Mouse (Mus musculus): ENCODE measurements at regions not wholly inside any gene's neighbourhood (a gene's known extent, or its start where the extent isn't known, plus 50 kb on each side); places are given as distances from the start of the nearest gene placed in this dataset.
"Not testable (repeated sequence)": the region's sequence is repeated elsewhere in the genome, so short reads cannot be mapped to it uniquely, and the experiment has no call there.

DNA sequence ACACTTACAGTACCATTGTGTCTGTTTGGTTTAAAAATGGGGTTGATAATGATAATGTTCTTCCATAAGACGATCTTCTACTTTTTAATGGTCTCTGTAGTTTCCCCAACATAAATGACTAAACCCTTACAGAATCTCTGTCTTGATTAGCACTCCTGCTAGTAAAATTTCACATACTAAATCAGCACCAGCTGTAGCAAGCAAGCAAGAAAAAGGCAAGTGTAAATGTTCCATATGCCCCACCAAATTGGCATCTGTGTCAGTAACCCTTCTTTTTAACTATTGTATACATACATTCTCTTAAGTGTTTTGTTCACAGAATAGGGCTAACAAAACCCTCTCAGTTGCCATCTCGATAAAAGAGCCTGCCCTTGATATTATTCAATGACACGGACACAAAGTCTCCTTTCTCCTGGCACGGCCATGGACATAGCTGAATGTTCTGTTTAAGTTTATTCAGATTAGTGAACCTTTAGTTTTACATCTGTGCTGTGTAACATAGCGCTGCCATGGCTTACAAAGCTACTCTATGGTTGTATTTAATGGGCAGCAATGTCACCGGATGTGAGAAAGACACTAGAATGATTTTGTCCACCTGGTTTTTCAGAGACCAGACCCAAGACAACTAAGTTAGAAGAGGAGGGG lies 414.3 kb downstream of the Gtdc1 start:
- Histone ChIP-seq H3K36me3 (no peaks in the 10 kb centered on the region), H3K4me2 (no peak overlapping the region), H3K9me3 (replicated peaks) (no peaks in the 10 kb centered on the region), H3K4me3 (replicated peaks) (no peak overlapping the region), H3K27ac (replicated peaks) (no peak overlapping the region), H3K9ac (replicated peaks) (no peak overlapping the region), H3K27me3 (replicated peaks) (no peaks in the 10 kb centered on the region), H3K4me1 (no peaks in the 10 kb centered on the region)
- 44% methylated on average over 6 of the region's 6 CpGs for WGBS
- ATAC-seq (ENCODE audit: low FRiP score) = no peak

DNA sequence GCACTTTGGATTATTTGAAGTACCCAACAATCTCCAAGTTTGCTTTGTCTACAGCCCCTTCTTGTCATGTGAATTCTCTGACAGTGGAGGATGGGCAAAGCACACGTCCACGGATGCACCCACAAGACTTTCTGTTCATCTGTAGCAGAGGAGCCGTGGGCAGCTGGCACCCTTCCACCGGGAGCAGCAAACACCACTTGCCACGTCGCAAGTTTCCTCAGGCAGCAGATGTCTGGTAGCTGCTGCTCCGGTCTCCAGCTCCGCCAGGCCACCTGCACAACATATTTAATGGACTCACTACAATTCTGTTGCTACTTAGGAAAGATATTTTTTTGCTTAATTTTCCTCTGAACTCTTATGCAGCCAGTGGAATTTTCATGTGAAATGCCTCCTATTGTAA lies 415.1 kb downstream of the Gtdc1 start:
- H3K4me1 ChIP-seq = no peaks in the 10 kb centered on the region
- no peak overlapping the region for H3K9ac ChIP-seq (replicated peaks)
- no peak overlapping the region for H3K4me2 ChIP-seq
- no peak for ATAC-seq (ENCODE audit: low FRiP score)
- H3K27ac ChIP-seq (replicated peaks) = no peak overlapping the region
- no peaks in the 10 kb centered on the region for H3K36me3 ChIP-seq
- 30% methylated on average over 8 of the region's 8 CpGs for WGBS
- no peaks in the 10 kb centered on the region for H3K27me3 ChIP-seq (replicated peaks)
- no peak overlapping the region for H3K4me3 ChIP-seq (replicated peaks)
- H3K9me3 ChIP-seq (replicated peaks) = no peaks in the 10 kb centered on the region

DNA sequence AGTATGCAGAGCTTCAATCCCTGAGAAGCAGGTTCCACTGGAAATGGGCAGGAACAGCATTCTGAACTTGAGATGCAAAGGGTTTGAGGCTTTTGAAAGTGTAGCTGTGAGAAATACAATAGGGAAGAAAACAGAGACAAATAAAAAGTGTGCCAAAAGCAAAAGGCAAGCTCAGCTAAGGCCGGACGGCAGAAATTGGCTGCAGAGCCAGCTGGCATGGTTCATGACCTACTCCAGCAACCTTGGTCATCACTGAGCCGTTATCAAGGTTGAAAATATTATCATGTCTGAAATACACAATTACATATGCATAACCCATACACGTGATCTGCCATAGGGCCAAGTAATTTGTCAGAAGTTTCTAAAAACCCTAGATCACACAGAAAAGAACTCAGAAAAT lies 418.4 kb downstream of the Gtdc1 start:
- no peaks in the 10 kb centered on the region for H3K4me1 ChIP-seq
- WGBS = 86% methylated on average over 4 of the region's 4 CpGs
- ATAC-seq (ENCODE audit: low FRiP score) = no peak
- H3K4me3 ChIP-seq (replicated peaks) = no peak overlapping the region
- no peak overlapping the region for H3K9ac ChIP-seq (replicated peaks)
- H3K4me2 ChIP-seq = no peak overlapping the region
- no peak overlapping the region for H3K27ac ChIP-seq (replicated peaks)
- H3K27me3 ChIP-seq (replicated peaks) = no peaks in the 10 kb centered on the region
- H3K9me3 ChIP-seq (replicated peaks) = no peaks in the 10 kb centered on the region; the same call in 1 of the 2 replicates
- H3K36me3 ChIP-seq = no peaks in the 10 kb centered on the region

DNA sequence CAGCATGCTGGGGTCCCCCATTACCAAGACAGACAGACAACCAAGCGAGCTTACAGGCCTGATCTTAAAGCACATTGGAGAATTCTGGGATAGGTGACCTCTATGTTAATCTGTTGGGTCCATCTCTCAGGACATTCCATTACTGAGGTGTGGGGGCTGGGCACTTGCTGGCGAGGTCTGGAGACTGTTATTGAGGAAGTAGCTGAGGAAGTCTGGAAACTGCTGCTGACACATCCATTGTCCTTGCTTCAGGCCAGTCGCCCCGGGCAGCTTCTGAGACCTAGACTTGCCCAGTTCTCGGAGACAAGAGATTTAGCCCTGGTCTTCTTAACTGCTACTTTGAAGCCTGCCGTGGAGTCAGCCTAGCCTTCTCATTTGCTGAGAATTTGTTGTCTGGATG lies 423.2 kb downstream of the Gtdc1 start:
- WGBS = 44% methylated on average over 6 of the region's 6 CpGs
- no peak overlapping the region for H3K4me3 ChIP-seq (replicated peaks)
- H3K4me1 ChIP-seq = no peaks in the 10 kb centered on the region
- H3K36me3 ChIP-seq = no peaks in the 10 kb centered on the region
- no peak overlapping the region for H3K9ac ChIP-seq (replicated peaks)
- no peak overlapping the region for H3K27ac ChIP-seq (replicated peaks)
- H3K4me2 ChIP-seq = no peak overlapping the region
- H3K9me3 ChIP-seq (replicated peaks) = no peaks in the 10 kb centered on the region; the same call in 1 of the 2 replicates
- no peak for ATAC-seq (ENCODE audit: low FRiP score)
- no peaks in the 10 kb centered on the region for H3K27me3 ChIP-seq (replicated peaks)

DNA sequence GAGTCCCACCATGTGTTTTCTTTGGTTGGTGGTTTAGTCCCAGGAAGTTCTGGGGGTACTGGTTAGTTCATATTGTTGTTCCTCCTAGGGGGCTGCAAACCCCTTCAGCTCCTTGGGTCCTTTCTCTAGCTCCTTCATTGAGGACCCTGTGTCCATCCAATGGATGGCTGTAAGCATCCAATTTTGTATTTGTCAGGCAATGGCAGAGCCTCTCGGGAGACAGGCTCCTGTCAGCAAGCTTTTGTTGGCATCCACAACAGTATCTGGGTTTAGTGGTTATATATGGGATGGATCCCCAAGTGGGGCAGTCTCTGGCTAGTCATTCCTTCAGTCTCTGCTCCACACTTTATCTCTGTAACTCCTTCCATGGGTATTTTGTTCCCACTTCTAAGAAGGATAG lies 436.7 kb downstream of the Gtdc1 start:
- H3K4me1 ChIP-seq; ATAC-seq (ENCODE audit: low FRiP score); H3K27ac ChIP-seq (replicated peaks); H3K4me3 ChIP-seq (replicated peaks); H3K4me2 ChIP-seq; H3K27me3 ChIP-seq (replicated peaks); H3K9ac ChIP-seq (replicated peaks); H3K9me3 ChIP-seq (replicated peaks); H3K36me3 ChIP-seq: not testable (repeated sequence)
- 100% methylated on average over 1 of the region's 1 CpGs for WGBS

DNA sequence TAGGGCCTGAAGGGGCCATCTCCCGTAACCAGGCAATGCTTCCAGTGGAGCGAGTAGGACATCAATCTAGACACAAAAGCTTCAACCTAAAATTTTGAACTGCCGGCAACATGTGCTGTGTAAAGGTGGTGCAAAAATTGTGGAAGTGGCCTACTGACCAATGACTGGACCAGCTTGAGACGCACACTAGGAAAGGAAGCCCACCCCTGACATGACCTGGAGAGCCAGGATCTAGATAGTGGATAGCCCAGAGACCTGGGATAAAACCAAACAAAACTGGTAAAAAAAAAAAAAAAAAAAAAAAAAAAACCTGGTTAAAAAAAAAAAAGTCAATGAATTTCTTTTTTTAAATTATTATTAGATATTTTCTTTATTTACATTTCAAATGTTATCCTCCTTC lies 437.2 kb downstream of the Gtdc1 start:
- no peaks in the 10 kb centered on the region for H3K4me1 ChIP-seq

DNA sequence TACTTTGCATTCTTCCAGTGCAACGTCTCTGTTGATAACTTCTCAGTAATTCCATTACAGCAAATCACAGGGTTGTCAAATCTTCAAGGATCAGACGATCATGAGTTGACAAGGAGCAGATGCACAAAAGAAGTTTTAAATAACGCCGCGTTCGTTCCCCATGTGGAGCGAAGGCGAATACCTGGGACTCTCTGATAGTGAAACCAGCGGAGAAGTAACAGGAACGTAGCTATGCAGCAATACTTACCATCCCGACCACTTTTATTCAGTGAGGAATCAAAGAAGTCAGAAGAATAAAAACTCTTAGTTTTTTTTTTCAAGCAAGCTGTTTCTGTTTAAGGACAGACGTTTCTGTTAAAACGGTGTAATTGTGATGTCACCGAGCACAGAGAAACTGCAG lies 441.6 kb downstream of the Gtdc1 start:
- Histone ChIP-seq H3K4me1 (no peaks in the 10 kb centered on the region), H3K9me3 (replicated peaks) (peaks cover 4% of the 10 kb centered on the region; the same call in 1 of the 2 replicates), H3K27me3 (replicated peaks) (no peaks in the 10 kb centered on the region), H3K9ac (replicated peaks) (no peak overlapping the region), H3K4me3 (replicated peaks) (no peak overlapping the region), H3K36me3 (no peaks in the 10 kb centered on the region), H3K27ac (replicated peaks) (no peak overlapping the region), H3K4me2 (no peak overlapping the region)
- WGBS = 83% methylated on average over 14 of the region's 14 CpGs
- no peak for ATAC-seq (ENCODE audit: low FRiP score)

More for the DNA sequence above, 437.2 kb downstream of the Gtdc1 start:
- no peaks in the 10 kb centered on the region for H3K27me3 ChIP-seq (replicated peaks)
- no peak for ATAC-seq (ENCODE audit: low FRiP score)
- no peak overlapping the region for H3K4me3 ChIP-seq (replicated peaks)
- no peak overlapping the region for H3K4me2 ChIP-seq
- H3K27ac ChIP-seq (replicated peaks) = no peak overlapping the region
- H3K36me3 ChIP-seq = no peaks in the 10 kb centered on the region
- no peak overlapping the region for H3K9ac ChIP-seq (replicated peaks)
- 95% methylated on average over 4 of the region's 4 CpGs for WGBS
- H3K9me3 ChIP-seq (replicated peaks) = no peaks in the 10 kb centered on the region

DNA sequence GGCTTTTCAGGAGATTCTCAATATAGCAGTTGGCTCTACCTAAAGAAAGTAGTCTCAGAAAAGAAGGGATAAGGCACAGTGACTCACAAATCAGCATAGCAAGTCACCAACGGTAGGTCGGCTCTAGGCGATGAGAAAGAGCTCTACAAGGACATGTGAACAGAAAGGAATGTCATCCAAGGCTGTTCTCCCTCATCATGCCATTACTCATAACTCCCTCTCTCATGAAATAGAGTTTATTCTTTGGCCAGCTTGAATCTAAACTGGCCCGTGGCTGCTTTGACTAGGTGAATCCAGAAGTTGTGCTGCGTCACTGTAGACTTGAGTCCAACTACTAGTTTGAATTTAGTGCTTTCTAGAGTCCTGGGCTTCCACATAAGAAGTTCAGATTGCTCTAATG lies 447.7 kb downstream of the Gtdc1 start:
- Histone ChIP-seq H3K9ac (replicated peaks) (no peak overlapping the region), H3K9me3 (replicated peaks) (peaks cover under 1% of the 10 kb centered on the region; the same call in 1 of the 2 replicates), H3K27me3 (replicated peaks) (no peaks in the 10 kb centered on the region), H3K4me2 (no peak overlapping the region), H3K4me3 (replicated peaks) (no peak overlapping the region), H3K36me3 (no peaks in the 10 kb centered on the region), H3K27ac (replicated peaks) (no peak overlapping the region), H3K4me1 (no peaks in the 10 kb centered on the region)
- 95% methylated on average over 5 of the region's 5 CpGs for WGBS
- no peak for ATAC-seq (ENCODE audit: low FRiP score)

DNA sequence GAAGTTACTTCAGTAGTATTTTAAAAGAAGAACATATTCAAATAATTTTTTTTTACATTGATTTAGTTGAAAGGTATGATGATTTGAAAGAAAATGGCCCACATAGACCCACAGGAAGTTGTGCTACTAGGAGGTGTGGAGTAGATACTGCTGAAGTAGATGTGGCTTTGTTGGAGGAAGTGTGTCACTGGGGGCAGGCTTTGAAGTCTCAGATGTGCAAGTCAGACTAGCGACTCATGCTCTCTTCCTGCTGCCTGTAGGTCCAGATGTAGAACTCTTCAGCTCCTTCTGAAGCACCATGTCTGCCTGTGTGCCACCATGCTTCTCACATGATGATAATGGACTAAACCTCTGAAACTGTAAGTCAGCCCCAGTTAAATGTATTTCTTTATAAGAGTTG lies 452.0 kb downstream of the Gtdc1 start:
- no peak for ATAC-seq (ENCODE audit: low FRiP score)
- H3K9ac ChIP-seq (replicated peaks) = no peak overlapping the region
- no peaks in the 10 kb centered on the region for H3K4me1 ChIP-seq
- no peaks in the 10 kb centered on the region for H3K9me3 ChIP-seq (replicated peaks)
- H3K27me3 ChIP-seq (replicated peaks) = no peaks in the 10 kb centered on the region
- WGBS = 82% methylated on average over 1 of the region's 1 CpGs
- H3K36me3 ChIP-seq = no peaks in the 10 kb centered on the region
- H3K4me2 ChIP-seq = no peak overlapping the region
- H3K4me3 ChIP-seq (replicated peaks) = no peak overlapping the region
- H3K27ac ChIP-seq (replicated peaks) = no peak overlapping the region

DNA sequence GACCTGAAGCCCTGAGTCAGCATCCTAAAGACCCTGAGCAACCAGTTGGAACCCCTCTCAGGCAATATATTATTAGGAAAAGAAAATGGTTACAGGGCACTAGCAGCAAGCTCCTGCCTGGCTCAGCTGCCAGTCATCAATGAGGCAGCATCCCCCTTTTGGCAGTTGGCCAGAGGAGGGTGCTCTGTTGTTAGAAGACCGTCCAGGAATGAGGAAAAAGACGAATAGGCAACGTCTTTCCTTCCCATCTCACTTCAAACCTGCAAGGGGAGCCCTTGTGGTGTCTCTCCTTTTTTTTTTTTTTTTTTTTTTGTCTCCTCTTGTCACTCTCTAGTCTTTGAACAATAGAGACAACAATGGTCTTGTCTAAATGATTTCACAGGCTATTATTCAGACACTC lies 452.8 kb downstream of the Gtdc1 start:
- no peak overlapping the region for H3K4me3 ChIP-seq (replicated peaks)
- H3K9me3 ChIP-seq (replicated peaks) = no peaks in the 10 kb centered on the region
- H3K27me3 ChIP-seq (replicated peaks) = no peaks in the 10 kb centered on the region
- ATAC-seq (ENCODE audit: low FRiP score) = no peak
- H3K4me1 ChIP-seq = no peaks in the 10 kb centered on the region
- no peaks in the 10 kb centered on the region for H3K36me3 ChIP-seq
- H3K27ac ChIP-seq (replicated peaks) = no peak overlapping the region
- H3K9ac ChIP-seq (replicated peaks) = no peak overlapping the region
- no peak overlapping the region for H3K4me2 ChIP-seq
- 4% methylated on average over 3 of the region's 3 CpGs for WGBS

DNA sequence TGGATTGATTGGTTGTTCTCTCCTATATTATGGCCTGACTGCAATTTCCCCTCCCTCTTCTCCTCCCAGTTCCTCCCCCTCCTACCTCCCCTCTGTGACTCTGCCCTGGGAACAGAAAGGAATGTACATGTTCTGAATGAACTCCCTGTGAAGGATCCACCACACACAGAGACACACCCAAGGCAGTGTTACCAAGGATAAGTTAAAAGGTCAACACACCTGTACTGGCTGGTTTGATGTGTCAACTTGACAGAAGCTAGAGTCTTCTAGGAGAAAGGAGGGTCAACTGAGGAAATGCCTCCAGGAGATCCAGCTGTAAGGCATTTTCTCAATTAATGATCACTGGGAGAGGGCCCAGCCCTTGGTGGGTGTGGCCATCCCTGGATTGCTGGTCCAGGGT lies 456.1 kb downstream of the Gtdc1 start:
- Histone ChIP-seq H3K9ac (replicated peaks) (no peak overlapping the region), H3K27me3 (replicated peaks) (no peaks in the 10 kb centered on the region), H3K4me1 (no peaks in the 10 kb centered on the region), H3K4me2 (no peak overlapping the region), H3K36me3 (no peaks in the 10 kb centered on the region), H3K4me3 (replicated peaks) (no peak overlapping the region), H3K9me3 (replicated peaks) (no peaks in the 10 kb centered on the region), H3K27ac (replicated peaks) (no peak overlapping the region)
- no peak for ATAC-seq (ENCODE audit: low FRiP score)

DNA sequence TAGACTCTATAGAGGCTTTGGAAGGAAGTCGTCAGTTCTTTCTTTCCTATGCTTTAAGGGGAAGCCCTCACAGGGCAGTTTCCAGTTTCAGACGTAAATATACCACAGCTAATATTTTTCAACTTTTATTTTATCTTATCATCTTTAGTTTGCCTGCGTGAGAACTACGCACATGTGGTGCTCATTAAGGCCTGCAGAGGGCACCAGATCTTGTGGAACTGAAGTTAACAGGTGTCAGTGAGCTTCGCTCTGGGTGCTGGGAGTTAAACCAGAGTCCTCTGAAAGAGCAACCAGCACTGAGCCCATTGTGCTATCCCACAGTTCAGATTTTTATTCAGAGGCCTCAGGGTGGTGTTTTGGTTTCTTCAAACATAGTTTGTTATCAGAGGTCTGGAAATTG lies 456.5 kb downstream of the Gtdc1 start:
- Histone ChIP-seq H3K9me3 (replicated peaks) (no peaks in the 10 kb centered on the region), H3K4me1 (no peaks in the 10 kb centered on the region), H3K27me3 (replicated peaks) (no peaks in the 10 kb centered on the region), H3K4me3 (replicated peaks) (no peak overlapping the region), H3K9ac (replicated peaks) (no peak overlapping the region), H3K4me2 (no peak overlapping the region), H3K36me3 (no peaks in the 10 kb centered on the region), H3K27ac (replicated peaks) (no peak overlapping the region)
- 98% methylated on average over 5 of the region's 5 CpGs for WGBS
- no peak for ATAC-seq (ENCODE audit: low FRiP score)

DNA sequence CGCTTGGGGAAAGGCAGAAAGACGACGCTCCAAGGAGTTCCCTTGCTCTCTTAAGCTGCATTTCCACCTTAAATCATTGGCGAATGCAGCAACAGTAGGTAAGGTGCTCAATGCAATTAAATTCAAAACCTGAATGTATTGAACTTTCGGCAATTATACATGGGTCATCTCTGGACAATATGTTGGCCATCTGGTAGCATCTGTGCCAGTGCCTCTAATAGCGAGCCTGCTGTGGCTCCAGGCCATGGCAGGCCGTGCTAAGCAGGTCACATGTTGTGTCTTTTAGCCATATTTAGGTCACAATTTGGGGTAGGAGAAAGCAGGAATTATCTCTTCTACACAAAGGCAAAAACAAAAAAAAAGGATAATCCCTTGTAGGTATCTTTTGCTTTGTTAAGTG lies 462.8 kb downstream of the Gtdc1 start:
- ATAC-seq (ENCODE audit: low FRiP score) = no peak
- no peak overlapping the region for H3K9ac ChIP-seq (replicated peaks)
- H3K4me2 ChIP-seq = no peak overlapping the region
- 83% methylated on average over 7 of the region's 7 CpGs for WGBS
- no peaks in the 10 kb centered on the region for H3K36me3 ChIP-seq
- H3K9me3 ChIP-seq (replicated peaks) = no peaks in the 10 kb centered on the region
- H3K27me3 ChIP-seq (replicated peaks) = no peaks in the 10 kb centered on the region
- no peak overlapping the region for H3K27ac ChIP-seq (replicated peaks)
- peaks cover 7% of the 10 kb centered on the region; the same call in 1 of the 2 replicates for H3K4me1 ChIP-seq
- H3K4me3 ChIP-seq (replicated peaks) = no peak overlapping the region
